Mouse (Mus musculus): ENCODE results near the gene Acd.

The Acd gene

GRCm38 (mm10) chr8:105700966-105701824, at the start of gene Acd, which contains the start of gene Pard6a:
Gene Acd (minus strand): TSS chr8:105701102.
Gene Pard6a (plus strand): TSS chr8:105701148.
- peak; percentile 94 for DNase-seq (ENCODE audit: low spot score in 2 of 2)

GRCm38 (mm10) chr8:105750606-105751005, 49.7 kb upstream of the Acd start:
- DNase-seq (ENCODE audit: low spot score in 2 of 2), result peak in 1 of 2 experiments; percentile 23

GRCm38 (mm10) chr8:105743301-105743700, 42.4 kb upstream of the Acd start:
- no peak for DNase-seq (ENCODE audit: low spot score in 2 of 2)

- no peak for DNase-seq (ENCODE audit: low spot score in 2 of 2)
Observed at GRCm38 (mm10) chr8:105739216-105739615, 38.3 kb upstream of the Acd start.

GRCm38 (mm10) chr8:105732186-105732585, 31.3 kb upstream of the Acd start:
- no peak for DNase-seq (ENCODE audit: low spot score in 2 of 2)

- DNase-seq (ENCODE audit: low spot score in 2 of 2), result peak; percentile 30 to 33
Observed at GRCm38 (mm10) chr8:105727397-105728124, 26.7 kb upstream of the Acd start.

GRCm38 (mm10) chr8:105725726-105726125, 24.8 kb upstream of the Acd start:
- DNase-seq (ENCODE audit: low spot score in 2 of 2), result no peak

GRCm38 (mm10) chr8:105722861-105723260, 22.0 kb upstream of the Acd start:
- no peak for DNase-seq (ENCODE audit: low spot score in 2 of 2)

- no peak for DNase-seq (ENCODE audit: low spot score in 2 of 2)
Observed at GRCm38 (mm10) chr8:105719637-105720036, 18.7 kb upstream of the Acd start.

GRCm38 (mm10) chr8:105716302-105716945, 15.5 kb upstream of the Acd start:
- DNase-seq (ENCODE audit: low spot score in 2 of 2), result no peak

- DNase-seq (ENCODE audit: low spot score in 2 of 2), result no peak
Observed at GRCm38 (mm10) chr8:105715042-105715441, 14.1 kb upstream of the Acd start.

- peak; percentile 78 to 87 for DNase-seq (ENCODE audit: low spot score in 2 of 2)
Observed at GRCm38 (mm10) chr8:105714139-105714538, 13.2 kb upstream of the Acd start.

- no peak for DNase-seq (ENCODE audit: low spot score in 2 of 2)
Observed at GRCm38 (mm10) chr8:105712286-105712685, 11.4 kb upstream of the Acd start.

- no peak for DNase-seq (ENCODE audit: low spot score in 2 of 2)
Observed at GRCm38 (mm10) chr8:105709317-105709716, 8.4 kb upstream of the Acd start.

- no peak for DNase-seq (ENCODE audit: low spot score in 2 of 2)
Observed at GRCm38 (mm10) chr8:105708675-105709074, 7.8 kb upstream of the Acd start.

- peak; percentile 85 to 87 for DNase-seq (ENCODE audit: low spot score in 2 of 2)
Observed at GRCm38 (mm10) chr8:105707498-105708403, 6.8 kb upstream of the Acd start, which contains the start of the genes 4933405L10Rik and Enkd1. Gene 4933405L10Rik (plus strand): TSS chr8:105707655. Gene Enkd1 (minus strand): TSS chr8:105708210.

- no peak for DNase-seq (ENCODE audit: low spot score in 2 of 2)
Observed at GRCm38 (mm10) chr8:105706426-105706825, 5.5 kb upstream of the Acd start.

- DNase-seq (ENCODE audit: low spot score in 2 of 2), result no peak
Observed at GRCm38 (mm10) chr8:105704955-105705354, 4.1 kb upstream of the Acd start.

GRCm38 (mm10) chr8:105704146-105704812, 3.4 kb upstream of the Acd start:
- DNase-seq (ENCODE audit: low spot score in 2 of 2), result no peak

GRCm38 (mm10) chr8:105702731-105703415, 2.0 kb upstream of the Acd start:
- no peak for DNase-seq (ENCODE audit: low spot score in 2 of 2)
